Mouse (Mus musculus) CH12.LX (cell line): ENCODE results near the gene Slc19a2.

Experiments used
- CHD2 ChIP-seq: IDR thresholded peaks from 2 replicates; pipeline ENCODE4 v1.6.1; 2011; ENCODE audit warnings: low read length, improper control_type of control experiment
- CTCF ChIP-seq, 2 experiments: IDR thresholded peaks in 1 of 2; conservative IDR thresholded peaks in 1 of 2; 2 replicates each; pipeline ENCODE4 v1.5.1; 2011 to 2012; ENCODE audit warnings: low read depth in 2 of 2, low read length in 2 of 2, improper control_type of control experiment in 1 of 2, inconsistent platforms in 1 of 2, mild to moderate bottlenecking in 1 of 2, moderate library complexity in 1 of 2
- HCFC1 ChIP-seq: IDR thresholded peaks from 2 replicates; pipeline ENCODE4 v1.6.1; 2012; ENCODE audit warnings: low read depth, mild to moderate bottlenecking, inconsistent platforms, low read length, improper control_type of control experiment
- IRF4 ChIP-seq: IDR thresholded peaks from 2 replicates; pipeline ENCODE4 v1.6.1; 2014; ENCODE audit warnings: low read depth, mild to moderate bottlenecking, inconsistent platforms, low read length, improper control_type of control experiment
- KAT2A ChIP-seq: IDR thresholded peaks from 2 replicates; pipeline ENCODE4 v1.6.1; 2012; ENCODE audit warnings: low read length, improper control_type of control experiment, inconsistent platforms; ENCODE audit not compliant: insufficient replicate concordance
- MYC ChIP-seq: IDR thresholded peaks from 2 replicates; pipeline ENCODE4 v1.6.1; 2011; ENCODE audit warnings: low read depth, mild to moderate bottlenecking, improper control_type of control experiment, low read length
- POLR2A ChIP-seq: IDR thresholded peaks from 2 replicates; pipeline ENCODE4 v1.6.1; 2011; ENCODE audit warnings: low read depth, mild to moderate bottlenecking, improper control_type of control experiment, low read length
- POLR2AphosphoS2 ChIP-seq: IDR thresholded peaks from 2 replicates; pipeline ENCODE4 v1.6.1; 2011; ENCODE audit warnings: low read depth, low read length, improper control_type of control experiment
- TCF12 ChIP-seq: IDR thresholded peaks from 2 replicates; pipeline ENCODE4 v1.6.1; 2014; ENCODE audit warnings: low read depth, mild to moderate bottlenecking, inconsistent platforms, low read length, improper control_type of control experiment
- USF2 ChIP-seq: conservative IDR thresholded peaks from 2 replicates; pipeline ENCODE4 v1.6.1; 2011; ENCODE audit warnings: low read depth, low read length, improper control_type of control experiment
- ZMIZ1 ChIP-seq: IDR thresholded peaks from 2 replicates; pipeline ENCODE4 v1.6.1; 2012; ENCODE audit warnings: low read depth, mild to moderate bottlenecking, inconsistent platforms, low read length, improper control_type of control experiment

- TF ChIP-seq CHD2 = no peak
- no peak for TF ChIP-seq TCF12
- TF ChIP-seq POLR2AphosphoS2 = no peak
- TF ChIP-seq MYC = no peak
- TF ChIP-seq CTCF (conservative IDR thresholded peaks at IDR 0.05 in 1 of 2, IDR thresholded peaks at IDR 0.05 in 1 of 2; ENCODE audit: low read depth in 2 of 2, low read length in 2 of 2) = no peak
- no peak for TF ChIP-seq POLR2A
- no peak for TF ChIP-seq IRF4
- TF ChIP-seq KAT2A = no peak
- no peak for TF ChIP-seq USF2
- TF ChIP-seq ZMIZ1 = no peak
- no peak for TF ChIP-seq HCFC1
These were observed 22.1 kb downstream of the Slc19a2 start for GRCm38 (mm10) chr1:164270941-164271340.
